Mouse (Mus musculus): ENCODE measurements at regions not wholly inside any gene's neighbourhood (a gene's known extent, or its start where the extent isn't known, plus 50 kb on each side); places are given as distances from the start of the nearest gene placed in this dataset.

- in situ Hi-C loops (cut with MboI; ENCODE audit: low pct_unique_long_range_greater_than_20kb in 1 of 2, low sequenced_read_pairs in 2 of 2, unreplicated experiment in 1 of 2), result no loop called here
Measured at GRCm38 (mm10) chr10:117987620-117988019, 141.8 kb upstream of the Rap1b start.

- in situ Hi-C loops (cut with MboI; ENCODE audit: low pct_unique_long_range_greater_than_20kb in 1 of 2, low sequenced_read_pairs in 2 of 2, unreplicated experiment in 1 of 2), result no loop called here
Measured at GRCm38 (mm10) chr10:117988076-117988475, 142.2 kb upstream of the Rap1b start.

GRCm38 (mm10) chr10:117991176-117991575 is 145.3 kb upstream of the Rap1b start:
- in situ Hi-C loops (cut with MboI; ENCODE audit: low pct_unique_long_range_greater_than_20kb in 1 of 2, low sequenced_read_pairs in 2 of 2, unreplicated experiment in 1 of 2), result no loop called here

GRCm38 (mm10) chr10:117992317-117992716 is 146.5 kb upstream of the Rap1b start:
- in situ Hi-C loops (cut with MboI; ENCODE audit: low pct_unique_long_range_greater_than_20kb in 1 of 2, low sequenced_read_pairs in 2 of 2, unreplicated experiment in 1 of 2), result no loop called here

- in situ Hi-C loops (cut with MboI; ENCODE audit: low pct_unique_long_range_greater_than_20kb in 1 of 2, low sequenced_read_pairs in 2 of 2, unreplicated experiment in 1 of 2), result no loop called here
Measured at GRCm38 (mm10) chr10:117993809-117994208, 147.8 kb upstream of the Mdm1 start.

- in situ Hi-C loops (cut with MboI; ENCODE audit: low pct_unique_long_range_greater_than_20kb in 1 of 2, low sequenced_read_pairs in 2 of 2, unreplicated experiment in 1 of 2), result no loop called here
Measured at GRCm38 (mm10) chr10:117994768-117995167, 146.8 kb upstream of the Mdm1 start.

- in situ Hi-C loops (cut with MboI; ENCODE audit: low pct_unique_long_range_greater_than_20kb in 1 of 2, low sequenced_read_pairs in 2 of 2, unreplicated experiment in 1 of 2), result no loop called here
Measured at GRCm38 (mm10) chr10:117997796-117998195, 143.8 kb upstream of the Mdm1 start.

GRCm38 (mm10) chr10:118000591-118000990 is 141.0 kb upstream of the Mdm1 start:
- in situ Hi-C loops (cut with MboI; ENCODE audit: low pct_unique_long_range_greater_than_20kb in 1 of 2, low sequenced_read_pairs in 2 of 2, unreplicated experiment in 1 of 2), result no loop called here

GRCm38 (mm10) chr10:118001501-118001900 is 140.1 kb upstream of the Mdm1 start:
- in situ Hi-C loops (cut with MboI; ENCODE audit: low pct_unique_long_range_greater_than_20kb in 1 of 2, low sequenced_read_pairs in 2 of 2, unreplicated experiment in 1 of 2), result no loop called here

GRCm38 (mm10) chr10:118001971-118002370 is 139.6 kb upstream of the Mdm1 start:
- in situ Hi-C loops (cut with MboI; ENCODE audit: low pct_unique_long_range_greater_than_20kb in 1 of 2, low sequenced_read_pairs in 2 of 2, unreplicated experiment in 1 of 2), result no loop called here

- in situ Hi-C loops (cut with MboI; ENCODE audit: low pct_unique_long_range_greater_than_20kb in 1 of 2, low sequenced_read_pairs in 2 of 2, unreplicated experiment in 1 of 2), result no loop called here
Measured at GRCm38 (mm10) chr10:118002559-118002958, 139.1 kb upstream of the Mdm1 start.

GRCm38 (mm10) chr10:118003179-118003578 is 138.4 kb upstream of the Mdm1 start:
- in situ Hi-C loops (cut with MboI; ENCODE audit: low pct_unique_long_range_greater_than_20kb in 1 of 2, low sequenced_read_pairs in 2 of 2, unreplicated experiment in 1 of 2), result no loop called here

- in situ Hi-C loops (cut with MboI; ENCODE audit: low pct_unique_long_range_greater_than_20kb in 1 of 2, low sequenced_read_pairs in 2 of 2, unreplicated experiment in 1 of 2), result no loop called here
Measured at GRCm38 (mm10) chr10:118003739-118004361, 137.8 kb upstream of the Mdm1 start.

- in situ Hi-C loops (cut with MboI; ENCODE audit: low pct_unique_long_range_greater_than_20kb in 1 of 2, low sequenced_read_pairs in 2 of 2, unreplicated experiment in 1 of 2), result no loop called here
Measured at GRCm38 (mm10) chr10:118004362-118004958, 137.2 kb upstream of the Mdm1 start.

- in situ Hi-C loops (cut with MboI; ENCODE audit: low pct_unique_long_range_greater_than_20kb in 1 of 2, low sequenced_read_pairs in 2 of 2, unreplicated experiment in 1 of 2), result no loop called here
Measured at GRCm38 (mm10) chr10:118006827-118007550, 134.6 kb upstream of the Mdm1 start.

GRCm38 (mm10) chr10:118007846-118008245 is 133.8 kb upstream of the Mdm1 start:
- in situ Hi-C loops (cut with MboI; ENCODE audit: low pct_unique_long_range_greater_than_20kb in 1 of 2, low sequenced_read_pairs in 2 of 2, unreplicated experiment in 1 of 2), result no loop called here

- in situ Hi-C loops (cut with MboI; ENCODE audit: low pct_unique_long_range_greater_than_20kb in 1 of 2, low sequenced_read_pairs in 2 of 2, unreplicated experiment in 1 of 2), result no loop called here
Measured at GRCm38 (mm10) chr10:118011687-118012567, 129.7 kb upstream of the Mdm1 start.

- in situ Hi-C loops (cut with MboI; ENCODE audit: low pct_unique_long_range_greater_than_20kb in 1 of 2, low sequenced_read_pairs in 2 of 2, unreplicated experiment in 1 of 2), result loop anchor here in 1 of 2 experiments (25.0 kb wide), 1 partner anchor 292 kb away; the partner anchor contains the start of gene Slc35e3
Measured at GRCm38 (mm10) chr10:118028831-118029230, 112.8 kb upstream of the Mdm1 start.

GRCm38 (mm10) chr10:118034401-118034800 is 107.2 kb upstream of the Mdm1 start:
- in situ Hi-C loops (cut with MboI; ENCODE audit: low pct_unique_long_range_greater_than_20kb in 1 of 2, low sequenced_read_pairs in 2 of 2, unreplicated experiment in 1 of 2), result loop anchor here in 1 of 2 experiments (25.0 kb wide), 1 partner anchor 297 kb away; the partner anchor contains the start of gene Slc35e3

Measured in mouse embryonic stem cell (cell line).